Comparison of ENCODE assay signal across 25 mouse cellular contexts in the genomic region with DNA sequence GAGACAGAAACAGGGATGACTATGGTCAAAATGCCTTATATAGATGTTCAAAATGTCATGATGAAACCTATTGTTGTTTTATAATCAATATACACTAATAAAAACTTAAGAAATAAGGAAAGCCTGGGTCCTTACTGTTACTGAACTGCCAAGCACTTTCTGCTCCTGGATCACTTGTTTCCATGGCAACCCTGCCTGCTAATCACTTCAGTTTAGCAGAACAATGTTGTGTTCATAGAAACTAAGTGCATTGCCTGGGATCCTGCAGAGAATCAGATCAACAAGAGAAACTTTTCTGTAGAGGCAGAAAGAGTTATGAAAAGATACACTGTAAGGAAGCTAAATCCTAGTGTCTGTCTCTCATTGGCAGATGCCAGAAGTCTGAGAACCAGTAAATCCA.
DNase-seq lines count a peak whose midpoint lies in the region; ATAC-seq and TF ChIP-seq lines count a peak whose summit lies in the region.
"Had no signal": no experiment of that assay in that cellular context is flagged by ENCODE, and none has a peak within 500 bp of the region (broad histone marks: within the 10 kb centered on the region; RNA-seq: fewer than 3 reads in every experiment).

No protein-coding gene starts in this region.

- H3K4me2 ChIP-seq in midbrain, postnatal 0 days (ENCODE audit: low read depth, low read length, poor library complexity, severe bottlenecking): no peak overlapping the region
- H3K4me2 ChIP-seq: forebrain, embryonic 15.5 days; heart, embryonic 12.5 days; hindbrain, embryonic 15.5 days had no signal

- no peaks in the 10 kb centered on the region for H3K4me1 ChIP-seq in midbrain, postnatal 0 days (ENCODE audit: insufficient read depth, low read length)
- H3K4me1 ChIP-seq in midbrain, embryonic 10.5 days: no peaks in the 10 kb centered on the region
- H3K4me1 ChIP-seq: embryonic facial prominence, embryonic 10.5 days; forebrain, embryonic 15.5 days; heart, embryonic 12.5 days; hindbrain, embryonic 10.5 days; hindbrain, embryonic 15.5 days had no signal

- no peaks in the 10 kb centered on the region for H3K9me3 ChIP-seq in midbrain, postnatal 0 days (ENCODE audit: low read length)
- no peaks in the 10 kb centered on the region for H3K9me3 ChIP-seq in midbrain, embryonic 10.5 days (replicated peaks)
- H3K9me3 ChIP-seq: embryonic facial prominence, embryonic 10.5 days; forebrain, embryonic 15.5 days; heart, embryonic 12.5 days; hindbrain, embryonic 10.5 days; hindbrain, embryonic 15.5 days had no signal

- peak; percentile 10 for DNase-seq in embryo, embryonic 11 days
- DNase-seq in embryo, embryonic 10 days (ENCODE audit: low spot score): no peak
- peak; percentile 5 for DNase-seq in layer of hippocampus, adult 9-10 months (ENCODE audit: low spot score)
- DNase-seq in layer of hippocampus, postnatal 25 days (ENCODE audit: extremely low spot score in 1 of 2, low spot score in 1 of 2): no peak
- peak; percentile 73 for DNase-seq in midbrain, postnatal 0 days (ENCODE audit: low spot score)
- DNase-seq in midbrain, embryonic 10.5 days (ENCODE audit: low spot score): no peak
- DNase-seq in brain, embryonic 18.5 days (ENCODE audit: low read depth, low spot score): peak; percentile 12
- no peak for DNase-seq in adrenal gland, adult 18-20 months (ENCODE audit: low spot score in 2 of 2)
- DNase-seq: adrenal gland, adult 2 months; adrenal gland, postnatal 25 days; B cell, adult 2 months; cerebellum, adult 11-12 months; cerebellum, adult 9-10 months; cerebellum, postnatal 25 days; gastrocnemius, adult 2 months; gastrocnemius, postnatal 25 days had no signal

- H3K4me3 ChIP-seq in midbrain, postnatal 0 days (ENCODE audit: low read depth, low read length): no peak overlapping the region
- H3K4me3 ChIP-seq in midbrain, embryonic 10.5 days: no peak overlapping the region
- H3K4me3 ChIP-seq: embryonic facial prominence, embryonic 10.5 days; forebrain, embryonic 15.5 days; gastrocnemius, adult 2 months; heart, embryonic 12.5 days; hindbrain, embryonic 10.5 days; hindbrain, embryonic 15.5 days had no signal

- H3K27me3 ChIP-seq in midbrain, postnatal 0 days (ENCODE audit: insufficient read depth, low read length): no peaks in the 10 kb centered on the region
- H3K27me3 ChIP-seq in midbrain, embryonic 10.5 days (ENCODE audit: low read depth, poor library complexity, severe bottlenecking): no peaks in the 10 kb centered on the region
- H3K27me3 ChIP-seq: forebrain, embryonic 15.5 days; heart, embryonic 12.5 days; hindbrain, embryonic 15.5 days had no signal

- no peak overlapping the region for H3K9ac ChIP-seq in midbrain, postnatal 0 days (replicated peaks; ENCODE audit: low read length, poor library complexity, severe bottlenecking)
- H3K9ac ChIP-seq: forebrain, embryonic 15.5 days; heart, embryonic 12.5 days; hindbrain, embryonic 15.5 days had no signal

- H3K36me3 ChIP-seq in midbrain, postnatal 0 days (ENCODE audit: insufficient read depth, low read length): no peaks in the 10 kb centered on the region
- H3K36me3 ChIP-seq in midbrain, embryonic 10.5 days: no peaks in the 10 kb centered on the region
- H3K36me3 ChIP-seq: embryonic facial prominence, embryonic 10.5 days; forebrain, embryonic 15.5 days; G1E; heart, embryonic 12.5 days; hindbrain, embryonic 10.5 days; hindbrain, embryonic 15.5 days had no signal

- H3K27ac ChIP-seq in midbrain, postnatal 0 days (ENCODE audit: low read depth, low read length): no peak overlapping the region
- H3K27ac ChIP-seq in midbrain, embryonic 10.5 days (replicated peaks): no peak overlapping the region
- H3K27ac ChIP-seq: embryonic facial prominence, embryonic 10.5 days; forebrain, embryonic 15.5 days; gastrocnemius, adult 2 months; hindbrain, embryonic 10.5 days; hindbrain, embryonic 15.5 days had no signal

- no peak for ATAC-seq in midbrain, postnatal 0 days (ENCODE audit: low FRiP score)
- ATAC-seq: activated CD4-positive, CD25-positive, alpha-beta regulatory T cell, adult 4 months; CD4-positive, CD25-positive, alpha-beta regulatory T cell, adult 4 months; forebrain, embryonic 15.5 days; inflammation-experienced regulatory T-cells, adult 6 months had no signal

- TF ChIP-seq CTCF in midbrain, postnatal 0 days (IDR thresholded peaks at IDR 0.05): no peak

Comparison
In these comparisons a context has a peak if more than half of its experiments do, and no peak if none do; other contexts are left out.
1. DNase-seq: peak in embryo, embryonic 11 days (single experiment), layer of hippocampus, adult 9-10 months (single experiment), midbrain, postnatal 0 days (single experiment) and brain, embryonic 18.5 days (single experiment); none in embryo, embryonic 10 days (single experiment), layer of hippocampus, postnatal 25 days (0 of 2), midbrain, embryonic 10.5 days (single experiment) and adrenal gland, adult 18-20 months (0 of 2).